ENCODE assay signal across 8 mouse cellular contexts in the genomic region with DNA sequence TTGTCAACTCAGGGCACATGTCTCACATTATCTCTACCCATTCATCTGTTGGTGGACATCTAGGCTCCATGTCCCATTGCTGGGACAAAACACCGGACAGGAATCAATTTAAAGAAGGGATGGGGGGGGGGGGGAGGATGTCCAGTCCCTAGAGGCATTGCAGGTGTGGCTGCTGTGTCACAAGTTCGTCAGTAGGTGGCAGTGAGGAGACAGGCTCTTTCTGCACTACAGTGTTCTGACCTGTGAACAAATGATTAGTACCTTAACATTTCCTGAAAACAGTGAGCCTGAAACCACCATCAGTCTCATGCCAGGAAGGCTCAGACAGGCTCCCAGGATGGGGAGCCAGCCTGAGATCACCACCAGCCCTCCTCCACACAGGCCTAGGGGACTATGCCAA. TPM values are rescaled to one million over a fixed set of nuclear protein-coding genes. Genes with fewer than 3 reads are reported as not detected.
DNase-seq lines count a peak whose midpoint lies in the region; ATAC-seq and TF ChIP-seq lines count a peak whose summit lies in the region.
"Had no signal": no experiment of that assay in that cellular context is flagged by ENCODE, and none has a peak within 500 bp of the region (broad histone marks: within the 10 kb centered on the region; RNA-seq: fewer than 3 reads in every experiment).

No protein-coding gene starts in this region.

- no peak overlapping the region for H3K9ac ChIP-seq in ES-Bruce4 (ENCODE audit: low read depth, poor library complexity, severe bottlenecking)
- H3K9ac ChIP-seq in midbrain, embryonic 13.5 days (replicated peaks) = no peak overlapping the region

- H3K9me3 ChIP-seq in ES-Bruce4 (replicated peaks; ENCODE audit: control insufficient read depth, insufficient read depth, low read length, poor library complexity, severe bottlenecking) = no peaks in the 10 kb centered on the region
- H3K9me3 ChIP-seq in midbrain, embryonic 13.5 days = no peaks in the 10 kb centered on the region

- no peak overlapping the region for H3K4me2 ChIP-seq in midbrain, embryonic 13.5 days (replicated peaks)

- WGBS in midbrain, embryonic 13.5 days = 21% methylated on average over 2 of the region's 2 CpGs

- peak; percentile 38 for DNase-seq in kidney, adult 9 months
- no peak for DNase-seq in kidney, adult 11 months
- DNase-seq in adipocyte (ENCODE audit: low spot score) = peak; percentile 8
- no peak for DNase-seq in layer of hippocampus, postnatal 25 days (ENCODE audit: extremely low spot score in 1 of 2, low spot score in 1 of 2)
- no peak for DNase-seq in frontal cortex, postnatal 10 days (ENCODE audit: low spot score in 2 of 2)
- DNase-seq: layer of hippocampus, postnatal 36 days had no signal

- no peak for TF ChIP-seq POLR2A in ES-Bruce4 (IDR thresholded peaks at IDR 0.05; ENCODE audit: insufficient read depth, low read length)

- H3K4me3 ChIP-seq in ES-Bruce4 (ENCODE audit: low read depth, low read length) = no peak overlapping the region
- H3K4me3 ChIP-seq in midbrain, embryonic 13.5 days (replicated peaks) = no peak overlapping the region

- H3K27ac ChIP-seq in ES-Bruce4 (ENCODE audit: insufficient read depth, low read length) = no peak overlapping the region
- no peak overlapping the region for H3K27ac ChIP-seq in midbrain, embryonic 13.5 days

- no peaks in the 10 kb centered on the region for H3K36me3 ChIP-seq in ES-Bruce4 (ENCODE audit: control insufficient read depth, insufficient read depth, low read length, poor library complexity, severe bottlenecking)
- H3K36me3 ChIP-seq in midbrain, embryonic 13.5 days = no peaks in the 10 kb centered on the region

- no peak for TF ChIP-seq EP300 in ES-Bruce4 (IDR thresholded peaks at IDR 0.05; ENCODE audit: insufficient read depth, low read depth, low read length)

- ATAC-seq in midbrain, embryonic 13.5 days = 0 out of 2 replicates have a peak, but pooled peaks have one; percentile 45

- no peaks in the 10 kb centered on the region for H3K4me1 ChIP-seq in ES-Bruce4 (ENCODE audit: control insufficient read depth, insufficient read depth, low read length)
- no peaks in the 10 kb centered on the region for H3K4me1 ChIP-seq in midbrain, embryonic 13.5 days (replicated peaks)

- peak; percentile 60 for TF ChIP-seq CTCF in ES-Bruce4 (IDR thresholded peaks at IDR 0.05; ENCODE audit: low read depth, low read length)

- H3K27me3 ChIP-seq in ES-Bruce4 (ENCODE audit: control insufficient read depth, insufficient read depth, low read length, poor library complexity, severe bottlenecking) = no peaks in the 10 kb centered on the region
- H3K27me3 ChIP-seq in midbrain, embryonic 13.5 days = no peaks in the 10 kb centered on the region

RNA-seq across cellular contexts. Expression of a gene that starts 6.8 kb away (rescaled TPM):
- polyA plus RNA-seq in ES-Bruce4 (2011; ENCODE audit: insufficient read depth, insufficient read length, low read depth, missing spikeins) = 10.8 and 12.9 TPM in 2 replicates
- polyA plus RNA-seq in midbrain, embryonic 13.5 days (2015; fragmentation: Nextera tagmentation; extraction: Ambion mirVana) = 0.44 and 0.48 TPM in 2 replicates
- 1 to 10 TPM; 7.5 to 8.4 TPM for total RNA-seq in layer of hippocampus, postnatal 25 days (2021)

RNA-seq across cellular contexts. Expression of a gene that starts 21.7 kb away (rescaled TPM):
- polyA plus RNA-seq in ES-Bruce4 (2011; ENCODE audit: insufficient read depth, insufficient read length, low read depth, missing spikeins) = not detected in 2 replicates
- polyA plus RNA-seq in midbrain, embryonic 13.5 days (2015; fragmentation: Nextera tagmentation; extraction: Ambion mirVana) = 0.05 and 0.09 TPM in 2 replicates
- total RNA-seq in layer of hippocampus, postnatal 25 days (2021) = 1 to 10 TPM; 2.2 to 3.2 TPM

Comparison
In these comparisons a context has a peak if more than half of its experiments do, and no peak if none do; other contexts are left out.
1. DNase-seq: peak in kidney, adult 9 months (single experiment) and adipocyte (single experiment); none in kidney, adult 11 months (single experiment), layer of hippocampus, postnatal 25 days (0 of 2) and frontal cortex, postnatal 10 days (0 of 2).